Mouse (Mus musculus) forebrain, postnatal 0 days (tissue): ENCODE measurements at regions not wholly inside any gene's neighbourhood (a gene's known extent, or its start where the extent isn't known, plus 50 kb on each side); places are given as distances from the start of the nearest gene placed in this dataset.

Experiments
- ATAC-seq: fragments of 200-750 bp; cut with Nextera tagmentation; 2 replicates; pipeline ENCODE4 v1.8.0; 2017; ENCODE audit warnings: mild to moderate bottlenecking, moderate library complexity
- DNase-seq: peaks from one replicate; pipeline ENCODE4 v3.0.0-alpha.2; 2015
- H3K27ac ChIP-seq: fragments of 300-500 bp; sonication (generic); 2 replicates; pipeline ENCODE4 v1.5.1; 2014; ENCODE audit warnings: low read depth, mild to moderate bottlenecking, antibody characterized with exemption, low read length, moderate library complexity, mixed read lengths
- H3K27me3 ChIP-seq: fragments of 300-500 bp; sonication (generic); 2 replicates; pipeline ENCODE4 v1.6.1; 2014; ENCODE audit warnings: mild to moderate bottlenecking, low read length, mixed read lengths; ENCODE audit not compliant: insufficient read depth
- H3K36me3 ChIP-seq: fragments of 300-500 bp; sonication (generic); 2 replicates; pipeline ENCODE4 v1.6.1; 2014; ENCODE audit warnings: mild to moderate bottlenecking, moderate library complexity; ENCODE audit not compliant: insufficient read depth
- H3K4me1 ChIP-seq: fragments of 300-500 bp; sonication (generic); 2 replicates; pipeline ENCODE4 v1.6.1; 2014; ENCODE audit warnings: antibody characterized with exemption; ENCODE audit not compliant: insufficient read depth
- H3K4me2 ChIP-seq: fragments of 300-500 bp; sonication (generic); 2 replicates; pipeline ENCODE4 v1.6.1; 2014; ENCODE audit warnings: low read depth, mild to moderate bottlenecking, moderate library complexity
- H3K4me3 ChIP-seq: fragments of 300-500 bp; sonication (generic); 2 replicates; pipeline ENCODE4 v1.5.1; 2014; ENCODE audit warnings: low read depth, low read length, mixed read lengths
- H3K9ac ChIP-seq: fragments of 300-500 bp; sonication (generic); 2 replicates; pipeline ENCODE4 v1.6.1; 2014; ENCODE audit warnings: mild to moderate bottlenecking
- H3K9me3 ChIP-seq: fragments of 300-500 bp; sonication (generic); 2 replicates; pipeline ENCODE4 v1.6.1; 2016; ENCODE audit warnings: low read length
- CTCF ChIP-seq: sonication (generic); IDR thresholded peaks from 2 replicates; pipeline ENCODE4 v1.5.1; 2016; ENCODE audit warnings: antibody characterized with exemption, control low read depth, low read depth
- WGBS: fragments of 180-500 bp; shearing (Covaris S2); extraction: QIAGEN DNeasy Blood & Tissue Kit; methylation state at CpG from one replicate; pipeline ENCODE4 v1.1.7; 2014; 5-methylcytosine and 5-hydroxymethylcytosine counted together

DNA sequence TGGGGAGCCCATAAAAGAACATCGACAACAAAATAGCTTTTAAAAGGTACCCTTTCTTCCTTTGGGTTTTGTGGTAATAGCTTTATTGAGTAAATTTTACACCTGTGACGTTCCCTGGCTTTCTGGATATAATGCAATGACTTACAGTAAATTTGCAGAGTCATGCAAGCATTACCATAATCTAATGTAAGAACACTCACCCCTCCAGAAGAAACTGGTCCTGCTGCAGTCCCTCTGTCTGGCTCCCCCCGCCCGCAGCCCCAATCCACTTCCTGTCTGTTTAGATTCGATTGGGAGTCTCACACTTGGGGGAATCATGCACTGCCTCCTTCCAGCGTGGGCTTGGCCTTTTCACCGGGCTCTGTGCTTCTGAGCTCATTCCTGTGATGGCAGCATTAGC is 88.6 kb upstream of the Mki67 start:
- H3K36me3 ChIP-seq: no peaks in the 10 kb centered on the region
- ATAC-seq: no peak
- H3K4me3 ChIP-seq: no peak overlapping the region
- DNase-seq: no peak
- TF ChIP-seq CTCF: no peak
- H3K4me1 ChIP-seq: no peaks in the 10 kb centered on the region
- 59% methylated on average over 7 of the region's 7 CpGs for WGBS
- no peaks in the 10 kb centered on the region for H3K27me3 ChIP-seq
- no peak overlapping the region for H3K27ac ChIP-seq
- no peak overlapping the region for H3K4me2 ChIP-seq
- H3K9ac ChIP-seq: no peak overlapping the region
- no peaks in the 10 kb centered on the region for H3K9me3 ChIP-seq

DNA sequence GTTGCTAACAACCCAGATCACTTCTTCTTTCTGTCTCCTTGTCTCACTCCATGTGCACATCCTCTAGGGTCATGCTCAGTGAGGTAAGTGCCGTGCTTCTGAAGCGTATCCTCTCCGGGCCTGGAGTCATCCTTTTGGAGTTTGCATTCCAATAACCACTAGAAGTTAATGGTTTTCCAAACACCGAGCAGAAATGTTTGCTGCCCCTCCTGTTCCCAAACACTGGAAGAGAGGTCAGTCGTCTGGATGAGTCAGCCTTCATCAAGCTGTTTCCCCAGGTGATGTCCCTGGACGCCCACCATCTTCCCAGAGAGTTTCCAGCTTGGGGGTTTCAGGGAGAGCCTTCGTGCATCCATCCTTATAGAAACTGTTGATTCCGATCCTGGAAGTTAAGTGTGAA is 90.0 kb upstream of the Mki67 start:
- no peak for DNase-seq
- Histone ChIP-seq H3K9ac (no peak overlapping the region), H3K4me1 (no peaks in the 10 kb centered on the region), H3K27ac (no peak overlapping the region), H3K4me2 (no peak overlapping the region), H3K4me3 (no peak overlapping the region), H3K27me3 (no peaks in the 10 kb centered on the region), H3K9me3 (no peaks in the 10 kb centered on the region), H3K36me3 (no peaks in the 10 kb centered on the region)
- 86% methylated on average over 8 of the region's 8 CpGs for WGBS
- TF ChIP-seq CTCF: no peak
- ATAC-seq: no peak

DNA sequence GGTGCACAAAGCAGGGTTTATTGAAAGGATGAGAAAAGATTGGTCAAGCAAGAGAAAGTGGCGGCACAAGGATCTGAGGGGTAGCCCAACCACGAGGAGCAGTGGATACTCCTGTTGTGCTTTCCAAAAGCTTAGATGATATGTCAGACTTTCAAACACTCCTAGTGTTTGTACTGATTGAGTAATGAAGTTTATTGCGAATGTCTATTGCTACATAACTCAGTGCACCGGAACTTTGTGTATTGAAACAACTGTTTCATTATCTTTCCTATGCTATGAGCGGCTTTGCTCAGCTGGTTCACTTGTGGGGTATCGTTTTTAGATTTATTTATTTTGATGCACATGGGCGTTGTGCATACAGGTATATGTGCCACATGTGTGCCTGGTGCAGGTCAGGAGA is 90.5 kb upstream of the Mki67 start:
- no peak for ATAC-seq
- Histone ChIP-seq H3K4me1 (no peaks in the 10 kb centered on the region), H3K27me3 (no peaks in the 10 kb centered on the region), H3K27ac (no peak overlapping the region), H3K9me3 (no peaks in the 10 kb centered on the region), H3K4me2 (no peak overlapping the region), H3K36me3 (no peaks in the 10 kb centered on the region), H3K4me3 (no peak overlapping the region), H3K9ac (no peak overlapping the region)
- no peak for TF ChIP-seq CTCF
- DNase-seq: no peak
- WGBS: 91% methylated on average over 7 of the region's 7 CpGs

DNA sequence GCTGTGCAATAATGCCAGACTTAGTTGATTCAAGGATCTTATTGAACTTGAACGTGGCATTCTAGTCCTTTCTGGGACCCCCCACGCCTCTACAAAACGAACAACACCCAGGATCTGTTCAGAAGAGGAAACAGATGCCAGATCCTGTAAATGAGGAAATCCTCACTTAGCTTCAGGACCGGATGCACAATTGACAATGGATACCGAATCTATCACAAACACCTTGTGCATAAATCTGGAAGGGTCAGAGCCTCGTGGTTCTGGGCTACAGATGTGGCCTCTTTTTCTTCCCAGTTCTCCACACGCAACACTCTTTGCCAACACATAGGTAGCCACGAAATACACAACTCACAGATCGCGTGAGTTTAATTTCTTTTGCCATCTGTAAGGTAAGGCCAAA is 93.0 kb upstream of the Mki67 start:
- H3K9ac ChIP-seq: no peak overlapping the region
- H3K9me3 ChIP-seq: no peaks in the 10 kb centered on the region
- 71% methylated on average over 10 of the region's 10 CpGs for WGBS
- H3K36me3 ChIP-seq: no peaks in the 10 kb centered on the region
- no peak overlapping the region for H3K4me3 ChIP-seq
- H3K27me3 ChIP-seq: no peaks in the 10 kb centered on the region
- TF ChIP-seq CTCF: no peak
- H3K4me1 ChIP-seq: no peaks in the 10 kb centered on the region
- no peak overlapping the region for H3K27ac ChIP-seq
- ATAC-seq: no peak
- DNase-seq: no peak
- no peak overlapping the region for H3K4me2 ChIP-seq

DNA sequence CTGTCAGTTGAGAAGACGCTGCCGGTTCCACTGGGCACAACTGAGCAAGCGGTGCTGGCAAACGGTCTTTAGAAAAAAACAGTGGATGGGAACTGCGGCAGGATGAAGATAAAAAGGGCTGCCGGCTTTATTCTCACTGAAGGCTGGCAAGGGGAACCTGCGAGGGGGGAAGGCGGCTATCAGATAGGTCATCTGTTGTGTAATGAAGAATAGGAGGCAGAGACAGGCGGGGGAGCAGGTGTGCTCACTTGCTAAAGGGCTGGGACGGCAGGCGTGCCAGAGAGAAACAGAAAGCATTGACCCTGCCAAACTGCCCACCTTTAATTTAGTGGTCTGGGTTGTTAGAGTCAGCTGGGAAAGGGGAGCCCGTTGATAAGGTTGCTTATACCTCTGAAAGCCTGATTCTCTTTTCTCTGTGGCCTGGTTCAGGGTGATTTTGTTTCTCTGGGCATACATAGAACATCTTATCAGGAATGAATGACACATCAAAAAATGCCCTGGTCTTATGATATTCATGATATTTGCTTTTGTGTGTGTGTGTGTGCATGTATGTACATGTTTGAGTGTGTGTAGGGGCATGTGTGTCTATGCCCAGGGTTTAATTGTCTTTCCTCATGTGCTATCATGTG is 93.7 kb upstream of the Mki67 start:
- no peak for DNase-seq
- no peak overlapping the region for H3K4me2 ChIP-seq

DNA sequence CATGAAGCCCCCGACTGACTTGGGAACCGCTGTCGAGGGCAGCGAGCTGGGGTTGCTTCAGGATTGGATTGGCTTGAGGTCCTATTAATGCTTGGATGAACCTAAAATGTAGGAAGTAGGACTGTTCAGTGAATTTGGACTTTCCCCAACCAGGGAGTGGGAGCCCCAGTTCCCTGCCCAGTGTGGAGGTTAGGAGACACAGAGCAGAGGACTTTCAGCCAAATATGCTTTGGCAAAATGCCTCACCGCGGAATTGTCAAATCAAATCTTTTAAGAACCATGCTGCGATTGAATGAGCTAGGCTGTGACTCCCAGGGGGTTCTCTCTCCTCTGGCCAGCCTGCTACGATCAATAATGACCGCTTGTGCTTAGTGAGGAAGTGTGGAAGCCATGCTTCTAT is 94.8 kb upstream of the Mki67 start:
- DNase-seq (no peak), ATAC-seq (no peak)
- no peak overlapping the region for H3K9ac ChIP-seq
- H3K4me2 ChIP-seq: no peak overlapping the region
- TF ChIP-seq CTCF: no peak
- H3K9me3 ChIP-seq: no peaks in the 10 kb centered on the region
- H3K4me1 ChIP-seq: no peaks in the 10 kb centered on the region
- no peaks in the 10 kb centered on the region for H3K36me3 ChIP-seq
- no peak overlapping the region for H3K27ac ChIP-seq
- 62% methylated on average over 9 of the region's 9 CpGs for WGBS
- H3K27me3 ChIP-seq: no peaks in the 10 kb centered on the region
- H3K4me3 ChIP-seq: no peak overlapping the region

More for the DNA sequence above, 93.7 kb upstream of the Mki67 start:
- TF ChIP-seq CTCF: no peak
- no peak overlapping the region for H3K4me3 ChIP-seq
- H3K4me1 ChIP-seq: no peaks in the 10 kb centered on the region
- no peaks in the 10 kb centered on the region for H3K9me3 ChIP-seq
- no peak overlapping the region for H3K27ac ChIP-seq
- ATAC-seq: no peak
- no peaks in the 10 kb centered on the region for H3K27me3 ChIP-seq
- H3K9ac ChIP-seq: no peak overlapping the region
- 37% methylated on average over 12 of the region's 12 CpGs for WGBS
- no peaks in the 10 kb centered on the region for H3K36me3 ChIP-seq

DNA sequence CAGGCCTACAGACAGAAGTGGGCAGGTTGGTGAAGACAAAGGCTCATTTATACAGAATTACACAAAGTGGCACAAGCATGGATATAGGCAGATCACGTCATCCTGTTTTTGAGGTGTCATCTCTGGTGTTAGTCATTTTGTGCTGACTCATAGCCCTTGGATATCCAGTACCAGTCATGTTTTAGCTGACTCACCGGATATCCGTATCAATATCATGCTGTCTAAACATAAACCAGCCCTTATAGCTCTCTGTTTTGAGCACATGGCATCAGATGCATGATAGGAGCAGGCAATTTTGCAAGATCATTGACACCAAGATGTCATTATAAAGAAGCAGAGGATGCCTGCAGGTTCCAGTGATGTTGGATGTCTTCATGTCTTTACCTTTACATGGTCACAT is 97.5 kb upstream of the Mki67 start:
- ATAC-seq (no peak), DNase-seq (no peak)
- TF ChIP-seq CTCF: no peak
- Histone ChIP-seq H3K27ac (no peak overlapping the region), H3K4me1 (no peaks in the 10 kb centered on the region), H3K9me3 (no peaks in the 10 kb centered on the region), H3K9ac (no peak overlapping the region), H3K4me2 (no peak overlapping the region), H3K36me3 (no peaks in the 10 kb centered on the region), H3K27me3 (no peaks in the 10 kb centered on the region), H3K4me3 (no peak overlapping the region)
- WGBS: 89% methylated on average over 3 of the region's 3 CpGs

DNA sequence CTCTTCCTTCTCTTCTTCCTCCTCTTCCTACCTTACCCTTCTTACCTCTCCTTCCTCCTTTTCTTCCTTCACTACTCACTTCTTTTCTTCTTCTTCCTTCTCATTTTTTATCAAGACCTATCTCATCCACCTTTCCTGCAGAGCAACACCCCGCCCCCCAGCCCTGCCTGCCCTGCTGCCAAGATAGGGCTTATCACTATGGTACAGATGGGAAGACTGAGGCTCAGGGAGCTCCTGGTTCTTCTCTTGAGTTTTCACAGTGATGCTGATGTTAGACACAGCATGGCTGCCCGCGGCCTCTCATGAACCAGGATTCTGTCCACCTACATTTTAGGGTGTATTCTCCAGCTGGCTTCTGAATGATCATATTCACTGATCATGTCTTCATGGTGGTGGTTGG is 100.0 kb upstream of the Mki67 start:
- Histone ChIP-seq H3K9ac (no peak overlapping the region), H3K36me3 (no peaks in the 10 kb centered on the region), H3K9me3 (no peaks in the 10 kb centered on the region), H3K4me2 (no peak overlapping the region), H3K27ac (no peak overlapping the region), H3K4me3 (no peak overlapping the region), H3K4me1 (no peaks in the 10 kb centered on the region), H3K27me3 (no peaks in the 10 kb centered on the region)
- 93% methylated on average over 3 of the region's 3 CpGs for WGBS
- no peak for DNase-seq
- no peak for ATAC-seq
- TF ChIP-seq CTCF: no peak
